Mouse (Mus musculus) CH12.LX (cell line): Measurements from ENCODE around the gene Caly. TPM values are rescaled to one million over a fixed set of nuclear protein-coding genes. Genes with fewer than 3 reads are reported as not detected.

Source experiments
- DNase-seq: peaks from one replicate; pipeline ENCODE4 v3.0.0-alpha.2; 2013; ENCODE audit errors: extremely low read depth
- H3K27ac ChIP-seq: 2 replicates; pipeline ENCODE4 v1.5.1; 2012; ENCODE audit warnings: low read depth, mild to moderate bottlenecking, control low read depth, moderate library complexity; ENCODE audit not compliant: insufficient read depth
- H3K27me3 ChIP-seq: replicated peaks from 2 replicates; pipeline ENCODE3; 2012; ENCODE audit warnings: inconsistent platforms
- H3K36me3 ChIP-seq, 2 experiments: replicated peaks in 1 of 2; 2 replicates each; pipeline versions ENCODE3 to v1.6.1; 2012; ENCODE audit warnings: inconsistent platforms in 1 of 2, low read length in 1 of 2, mild to moderate bottlenecking in 1 of 2, mixed read lengths in 1 of 2, moderate library complexity in 1 of 2; ENCODE audit not compliant: control insufficient read depth in 1 of 2, insufficient read depth in 1 of 2
- H3K4me1 ChIP-seq, 2 experiments: 2 replicates each; pipeline ENCODE4 v1.6.1; 2012; ENCODE audit warnings: inconsistent platforms in 1 of 2, moderate library complexity in 1 of 2; ENCODE audit not compliant: insufficient read depth in 2 of 2, control insufficient read depth in 1 of 2
- H3K4me2 ChIP-seq: 2 replicates; pipeline ENCODE4 v1.6.1; 2012; ENCODE audit warnings: low read depth, mild to moderate bottlenecking, control low read depth; ENCODE audit not compliant: poor library complexity, insufficient read depth, severe bottlenecking
- H3K4me3 ChIP-seq, 3 experiments: fragments of 150-350 bp in 1 of 3; sonication (generic) in 1 of 3; replicated peaks in 1 of 3; 2 replicates each; pipeline versions ENCODE3 to v1.5.1; 2011 to 2012; ENCODE audit warnings: low read depth in 2 of 3, low read length in 2 of 3, mild to moderate bottlenecking in 2 of 3, moderate library complexity in 2 of 3, control low read depth in 1 of 3, improper control_type of control experiment in 1 of 3, inconsistent platforms in 1 of 3, mixed read lengths in 1 of 3; ENCODE audit not compliant: poor library complexity in 1 of 3
- H3K79me2 ChIP-seq: replicated peaks from 2 replicates; pipeline ENCODE4 v1.6.1; 2012; ENCODE audit warnings: mild to moderate bottlenecking, moderate library complexity; ENCODE audit not compliant: control insufficient read depth, poor library complexity, insufficient read depth, severe bottlenecking; ENCODE audit errors: extremely low read depth
- H3K9ac ChIP-seq: 2 replicates; pipeline ENCODE4 v1.6.1; 2012; ENCODE audit warnings: low read depth, mild to moderate bottlenecking, control low read depth, moderate library complexity; ENCODE audit not compliant: insufficient read depth
- H3K9me3 ChIP-seq: replicated peaks from 2 replicates; pipeline ENCODE3; 2012; ENCODE audit warnings: low read length, inconsistent platforms, mixed read lengths
- CTCF ChIP-seq, 2 experiments: IDR thresholded peaks in 1 of 2; conservative IDR thresholded peaks in 1 of 2; 2 replicates each; pipeline ENCODE4 v1.5.1; 2011 to 2012; ENCODE audit warnings: low read depth in 2 of 2, low read length in 2 of 2, improper control_type of control experiment in 1 of 2, inconsistent platforms in 1 of 2, mild to moderate bottlenecking in 1 of 2, moderate library complexity in 1 of 2
- E2F4 ChIP-seq: IDR thresholded peaks from 2 replicates; pipeline ENCODE4 v1.6.1; 2011; ENCODE audit warnings: low read depth, low read length, improper control_type of control experiment; ENCODE audit not compliant: insufficient replicate concordance
- EP300 ChIP-seq: IDR thresholded peaks from 2 replicates; pipeline ENCODE4 v1.6.1; 2011; ENCODE audit warnings: low read length, improper control_type of control experiment
- JUN ChIP-seq: IDR thresholded peaks from 2 replicates; pipeline ENCODE4 v1.6.1; 2011; ENCODE audit warnings: low read depth, mild to moderate bottlenecking, low read length, improper control_type of control experiment, moderate library complexity; ENCODE audit not compliant: insufficient read depth
- JUND ChIP-seq: conservative IDR thresholded peaks from 2 replicates; pipeline ENCODE4 v1.6.1; 2011; ENCODE audit warnings: low read depth, low read length, improper control_type of control experiment
- KAT2A ChIP-seq: IDR thresholded peaks from 2 replicates; pipeline ENCODE4 v1.6.1; 2012; ENCODE audit warnings: low read length, improper control_type of control experiment, inconsistent platforms; ENCODE audit not compliant: insufficient replicate concordance
- MAFK ChIP-seq: IDR thresholded peaks from 2 replicates; pipeline ENCODE4 v1.6.1; 2011; ENCODE audit warnings: low read length, improper control_type of control experiment; ENCODE audit not compliant: insufficient replicate concordance
- MAX ChIP-seq: IDR thresholded peaks from 2 replicates; pipeline ENCODE4 v1.6.1; 2011; ENCODE audit warnings: low read length, improper control_type of control experiment
- MAZ ChIP-seq: IDR thresholded peaks from 2 replicates; pipeline ENCODE4 v1.6.1; 2012; ENCODE audit warnings: low read depth, mild to moderate bottlenecking, inconsistent platforms, low read length, improper control_type of control experiment, moderate library complexity
- MEF2A ChIP-seq: IDR thresholded peaks from 2 replicates; pipeline ENCODE4 v1.6.1; 2014; ENCODE audit warnings: low read depth, mild to moderate bottlenecking, inconsistent platforms, low read length, improper control_type of control experiment, borderline replicate concordance
- MXI1 ChIP-seq: IDR thresholded peaks from 2 replicates; pipeline ENCODE4 v1.6.1; 2011; ENCODE audit warnings: mild to moderate bottlenecking, low read depth, low read length, improper control_type of control experiment
- MYC ChIP-seq: IDR thresholded peaks from 2 replicates; pipeline ENCODE4 v1.6.1; 2011; ENCODE audit warnings: low read depth, mild to moderate bottlenecking, improper control_type of control experiment, low read length
- NRF1 ChIP-seq: IDR thresholded peaks from 2 replicates; pipeline ENCODE4 v1.6.1; 2014; ENCODE audit warnings: low read depth, mild to moderate bottlenecking, inconsistent platforms, low read length, improper control_type of control experiment, moderate library complexity
- SIN3A ChIP-seq: IDR thresholded peaks from 2 replicates; pipeline ENCODE4 v1.6.1; 2012; ENCODE audit warnings: low read length, improper control_type of control experiment, inconsistent platforms
- TBP ChIP-seq: conservative IDR thresholded peaks from 2 replicates; pipeline ENCODE4 v1.6.1; 2011; ENCODE audit warnings: low read depth, low read length, improper control_type of control experiment
- USF1 ChIP-seq: IDR thresholded peaks from 2 replicates; pipeline ENCODE4 v1.6.1; 2014; ENCODE audit warnings: low read depth, mild to moderate bottlenecking, inconsistent platforms, low read length, improper control_type of control experiment
- ZC3H11A ChIP-seq: IDR thresholded peaks from 2 replicates; pipeline ENCODE4 v1.6.1; 2012; ENCODE audit warnings: low read depth, mild to moderate bottlenecking, inconsistent platforms, low read length, improper control_type of control experiment
- ZNF384 ChIP-seq: IDR thresholded peaks from 2 replicates; pipeline ENCODE4 v1.6.1; 2012; ENCODE audit warnings: low read depth, low read length, improper control_type of control experiment, inconsistent platforms
- dilution Hi-C: fragments of 300-500 bp; cut with MboI; formaldehyde crosslinking; loops from 2 replicates; pipeline ENCODE4 v1.14.3; 2020; ENCODE audit warnings: low sequenced_read_pairs; ENCODE audit not compliant: extremely low pct_unique_long_range_greater_than_20kb, extremely low pct_ligation_motif_present
- in situ Hi-C: fragments of 300-500 bp; cut with MboI; formaldehyde crosslinking; loops from 3 replicates; pipeline ENCODE4 v1.14.3; 2019; ENCODE audit warnings: low sequenced_read_pairs, low pct_ligation_motif_present, low pct_unique_long_range_greater_than_20kb, mixed read lengths
- polyA plus RNA-seq: library from polyadenylated mRNA; unstranded; fragments of >175 nt; gene quantifications from 2 replicates; pipeline ENCODE4 v1.2.1, GENCODE M21; 2012; ENCODE audit warnings: low read depth; ENCODE audit not compliant: insufficient read length
- total RNA-seq, 2 experiments: library from RNA; depleted of rRNA; stranded (reverse); fragments of 300-350 nt in 1 of 2; fragments of >200 nt in 1 of 2; gene quantifications; 2 replicates each; pipeline ENCODE4 v1.2.3; 2012 to 2014

Gene Caly
- total and polyA plus RNA-seq, 3 experiments: not detected

GRCm38 (mm10) chr7:140059601-140060000 lies 22.7 kb downstream of the Caly start:
- Histone ChIP-seq H3K36me3 (no peaks in the 10 kb centered on the region), H3K4me1 (peaks cover 6 to 18% of the 10 kb centered on the region in 2 experiments; a peak in 3 of 4 replicates), H3K27ac (no peak overlapping the region), H3K9me3 (peaks cover 9% of the 10 kb centered on the region), H3K79me2 (no peaks in the 10 kb centered on the region), H3K4me2 (no peak overlapping the region), H3K4me3 (no peak overlapping the region), H3K9ac (no peak overlapping the region), H3K27me3 (peaks cover 7% of the 10 kb centered on the region)
- dilution Hi-C loops: no loop called here
- TF ChIP-seq MYC: no peak
- no peak for TF ChIP-seq MAZ
- no peak for TF ChIP-seq MEF2A
- no peak for TF ChIP-seq ZC3H11A
- no peak for TF ChIP-seq E2F4
- DNase-seq: no peak
- in situ Hi-C loops: no loop called here

GRCm38 (mm10) chr7:140058528-140058927 lies 23.8 kb downstream of the Caly start:
- dilution Hi-C loops: no loop called here
- in situ Hi-C loops: no loop called here

GRCm38 (mm10) chr7:140057413-140058407 lies 24.6 kb downstream of the Caly start:
- Histone ChIP-seq H3K4me1 (peaks cover 6 to 14% of the 10 kb centered on the region in 2 experiments; a peak in 3 of 4 replicates), H3K27ac (no peak overlapping the region), H3K27me3 (peaks cover 15% of the 10 kb centered on the region), H3K79me2 (no peaks in the 10 kb centered on the region), H3K9ac (no peak overlapping the region), H3K4me2 (no peak overlapping the region), H3K36me3 (no peaks in the 10 kb centered on the region), H3K4me3 (no peak overlapping the region), H3K9me3 (peaks cover 9% of the 10 kb centered on the region)
- dilution Hi-C loops: no loop called here
- in situ Hi-C loops: no loop called here
- TF ChIP-seq MAX (no peak), SIN3A (no peak), ZNF384 (no peak), ZC3H11A (no peak), JUN (no peak), JUND (no peak), KAT2A (no peak), MAFK (no peak), E2F4 (no peak), NRF1 (no peak), CTCF (conservative IDR thresholded peaks at IDR 0.05 in 1 of 2, IDR thresholded peaks at IDR 0.05 in 1 of 2; ENCODE audit: low read depth in 2 of 2, low read length in 2 of 2) (no peak)
- no peak for DNase-seq

More at GRCm38 (mm10) chr7:140058528-140058927, 23.8 kb downstream of the Caly start:
- DNase-seq: no peak
- peaks cover 10% of the 10 kb centered on the region for H3K27me3 ChIP-seq
- H3K79me2 ChIP-seq: no peaks in the 10 kb centered on the region
- H3K9ac ChIP-seq: no peak overlapping the region
- TF ChIP-seq ZC3H11A (no peak), TBP (no peak), SIN3A (no peak), EP300 (no peak), USF1 (no peak), MXI1 (no peak)
- H3K36me3 ChIP-seq: no peaks in the 10 kb centered on the region
- no peak overlapping the region for H3K27ac ChIP-seq
- no peak overlapping the region for H3K4me2 ChIP-seq
- H3K9me3 ChIP-seq: peaks cover 9% of the 10 kb centered on the region
- H3K4me3 ChIP-seq: no peak overlapping the region
- peaks cover 6 to 18% of the 10 kb centered on the region in 2 experiments; a peak in 3 of 4 replicates for H3K4me1 ChIP-seq
